Mouse (Mus musculus) gastrocnemius, adult 2 months (tissue): ENCODE results near the gene Phf11b. TPM values are rescaled to one million over a fixed set of nuclear protein-coding genes. Genes with fewer than 3 reads are reported as not detected.
A peak's percentile ranks its signal among the peaks of the same experiment; 100 is the strongest.
"Not testable (repeated sequence)": the region's sequence is repeated elsewhere in the genome, so short reads cannot be mapped to it uniquely, and the experiment has no call there.

Source experiments
- DNase-seq: peaks from one replicate; pipeline ENCODE4 v3.0.0; 2022
- H3K27ac ChIP-seq: fragments of 200-600 bp; 2 replicates; pipeline ENCODE4 v1.8.1; 2022; ENCODE audit warnings: mild to moderate bottlenecking
- H3K4me3 ChIP-seq: fragments of 200-600 bp; 2 replicates; pipeline ENCODE4 v1.8.1; 2022; ENCODE audit warnings: mild to moderate bottlenecking, moderate library complexity
- CTCF ChIP-seq: fragments of 200-600 bp; IDR thresholded peaks from 2 replicates; pipeline ENCODE4 v1.8.1; 2022; ENCODE audit warnings: antibody characterized with exemption, mild to moderate bottlenecking, moderate library complexity
- intact Hi-C: fragments of 180-260 bp; cut with DNase I; formaldehyde crosslinking; loops from one replicate; pipeline ENCODE4 v1.15.1; 2025
- long read RNA-seq, 2 experiments: library from polyadenylated mRNA; stranded (forward); transcript quantifications; one replicate each; pipeline ENCODE4 v2.0.0; 2021
- total RNA-seq, 2 experiments: library from RNA; stranded (reverse); gene quantifications; 2 replicates each; pipeline ENCODE4 v1.2.3; 2021

The Phf11b gene
- under 1 TPM in 1 of 2 experiments, not detected in 1; 0.20 TPM for total RNA-seq
- long read RNA-seq, experiment 1: 0 reads
- long read RNA-seq, experiment 2: 0 reads

DNA sequence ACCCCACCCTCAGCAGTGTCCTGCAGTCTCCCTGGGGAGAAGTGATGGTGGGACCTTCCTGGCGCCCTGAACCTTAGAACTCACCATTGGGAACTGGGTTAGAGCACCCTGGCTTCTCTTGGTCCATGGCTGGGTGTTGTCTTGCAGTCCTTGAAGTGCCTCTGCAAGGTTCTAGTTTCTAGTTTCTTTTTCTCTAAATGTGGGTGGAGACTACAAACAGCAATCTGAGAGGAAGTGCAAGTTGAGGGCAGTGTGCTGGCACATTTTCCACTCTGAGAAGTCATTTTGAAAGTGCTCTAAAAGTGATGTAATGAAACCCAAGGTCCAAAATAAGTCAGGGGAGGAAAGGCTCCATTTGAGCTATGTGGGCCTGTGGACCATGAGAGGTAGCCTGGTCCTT, at the start of gene Phf11b:
Phf11b (minus strand) TSS at position 163 of the 400 bp plus-strand sequence.
- DNase-seq, intact Hi-C loops, H3K4me3 ChIP-seq: not testable (repeated sequence)

DNA sequence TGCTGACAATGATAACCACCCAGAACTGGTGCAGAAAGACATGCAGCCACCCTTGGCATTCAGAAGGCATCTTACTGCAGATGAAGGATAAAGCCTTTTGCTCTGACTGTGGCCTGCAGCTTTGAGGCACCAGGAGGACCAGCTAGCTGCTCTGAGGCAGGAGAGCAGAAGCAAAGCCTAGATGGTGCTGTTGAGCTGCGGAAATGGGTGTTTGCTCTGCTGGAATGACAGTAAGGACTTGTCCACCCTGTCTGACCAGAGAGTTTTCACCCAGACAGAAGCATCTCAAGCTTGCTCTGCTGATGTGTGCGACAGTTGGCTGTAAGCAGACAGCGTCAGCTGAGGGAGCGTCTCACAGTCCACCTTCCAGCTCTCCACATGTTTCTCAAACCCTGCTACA, 49.0 kb upstream of the Phf11b start:
- peak; percentile 53 for TF ChIP-seq CTCF
- DNase-seq: peak; percentile 30
- H3K4me3 ChIP-seq, H3K27ac ChIP-seq, intact Hi-C loops: not testable (repeated sequence)

More for the DNA sequence above, at the start of gene Phf11b:
- not testable (repeated sequence) for H3K27ac ChIP-seq

DNA sequence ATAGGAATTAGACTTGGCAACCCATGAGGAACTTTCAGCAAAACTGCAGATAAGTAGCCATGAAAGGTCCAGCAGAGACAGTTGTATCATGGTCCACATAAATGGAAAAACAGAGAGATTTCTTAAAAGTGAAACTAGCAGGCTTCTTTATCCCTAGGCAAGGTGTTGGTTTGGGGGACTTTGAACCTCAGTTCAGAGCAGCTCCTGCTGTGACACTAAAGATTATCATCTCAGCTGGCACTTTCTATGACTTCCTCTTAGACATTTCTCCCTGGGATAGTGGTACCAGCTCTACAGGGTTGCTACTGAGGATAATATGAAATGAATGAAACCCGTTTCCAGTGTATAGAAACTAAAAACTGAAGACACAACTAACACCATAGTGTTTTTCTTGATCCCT, 48.4 kb upstream of the Phf11b start:
- TF ChIP-seq CTCF: no peak
- no peak for DNase-seq
- H3K27ac ChIP-seq: no peak overlapping the region
- intact Hi-C loops: no loop called here
- no peak overlapping the region for H3K4me3 ChIP-seq

DNA sequence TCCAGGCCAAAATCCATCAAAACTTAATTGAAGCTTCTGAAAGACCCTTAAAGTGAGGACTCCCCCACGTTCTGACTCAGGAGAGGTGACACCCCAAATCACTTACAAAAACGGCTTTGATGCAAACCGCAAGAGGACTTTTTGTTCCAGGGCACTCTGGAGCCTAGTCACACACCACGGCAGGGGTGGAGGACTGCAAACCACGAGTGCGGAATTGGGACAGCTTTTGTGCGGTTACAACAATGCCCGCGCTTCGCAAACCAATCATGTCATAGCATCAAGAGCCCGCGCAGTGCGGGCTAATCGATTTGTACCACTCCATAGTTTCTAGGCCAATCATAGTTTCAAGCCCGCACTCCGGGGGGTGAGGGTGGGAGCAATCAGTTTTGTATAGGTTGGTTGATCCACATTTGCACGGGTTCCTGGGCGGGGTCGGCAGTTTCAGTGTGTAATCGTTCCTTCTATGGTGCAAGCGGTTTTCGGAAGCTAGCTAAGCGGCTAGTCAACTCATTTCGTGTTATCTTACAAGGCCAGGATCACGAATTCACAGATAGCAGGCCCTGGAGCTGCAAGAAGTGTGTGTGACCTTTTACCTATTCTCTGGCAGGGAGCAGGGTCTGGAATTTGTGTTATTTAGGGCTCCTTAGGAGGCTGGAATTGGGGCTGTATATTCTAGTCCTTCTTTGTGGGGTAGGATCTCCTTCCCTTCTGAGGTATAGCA, 29.4 kb upstream of the Phf11b start:
- no peak overlapping the region for H3K27ac ChIP-seq
- no peak overlapping the region for H3K4me3 ChIP-seq
- intact Hi-C loops: no loop called here
- no peak for TF ChIP-seq CTCF
- no peak for DNase-seq

DNA sequence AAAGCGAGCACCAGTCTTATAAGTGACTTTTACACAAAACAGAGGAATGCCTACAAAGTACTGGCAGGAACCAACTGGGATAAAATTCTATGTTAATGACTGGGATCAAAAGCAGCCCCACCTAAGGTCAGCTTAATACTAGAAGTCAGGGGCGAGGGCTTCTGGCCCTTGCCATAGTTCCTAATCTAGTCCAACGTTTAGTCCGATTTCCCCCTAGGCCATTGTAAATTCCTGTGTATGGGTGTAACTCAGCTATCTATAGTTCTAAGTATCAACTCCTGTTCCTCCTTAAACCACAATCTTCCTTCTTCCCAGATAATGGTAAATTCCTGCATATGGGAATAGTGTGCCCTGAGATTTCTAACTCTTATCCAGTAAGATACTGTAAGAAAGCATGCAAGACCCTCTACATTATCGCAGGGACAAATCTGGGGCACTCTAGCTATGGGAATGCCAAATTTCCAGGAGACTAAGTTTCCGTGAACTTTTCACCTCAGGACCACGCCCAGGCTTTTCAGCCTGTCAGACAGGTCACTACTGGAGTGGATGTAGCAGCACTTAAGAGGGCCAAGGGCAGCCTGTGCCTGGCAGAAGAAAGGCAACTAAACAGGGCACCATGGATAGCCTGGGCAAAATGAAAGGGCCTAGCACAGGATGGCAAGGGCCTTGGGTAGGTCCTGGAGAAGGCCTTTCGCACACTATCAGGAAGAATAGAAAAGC, 25.4 kb upstream of the Phf11b start:
- TF ChIP-seq CTCF: no peak
- intact Hi-C loops: no loop called here

DNA sequence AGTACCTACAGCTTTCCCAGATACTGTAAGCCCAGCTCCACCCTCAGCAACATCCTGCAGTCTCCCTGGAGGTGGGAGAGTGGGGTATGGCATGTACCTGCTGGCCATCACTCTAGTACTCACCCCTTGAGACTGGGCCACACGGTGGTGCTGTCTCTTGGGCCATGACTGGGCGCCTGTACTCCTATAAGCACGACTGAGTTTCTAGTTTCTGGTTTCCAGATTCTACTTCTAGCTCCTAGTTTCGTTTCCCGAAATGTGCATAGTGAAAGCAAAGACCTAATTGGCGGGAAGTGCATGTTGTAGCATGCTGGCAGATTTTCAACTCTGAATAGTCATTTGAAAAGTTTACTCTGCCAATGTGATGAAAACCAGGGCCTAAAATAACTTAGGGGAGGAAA, 24.1 kb upstream of the Phf11b start, which contains the start of gene Phf11d:
Phf11d (minus strand) TSS at position 227 of the 401 bp plus-strand sequence.
- intact Hi-C loops: loop anchor here (2.0 kb wide), 1 partner anchor 76 kb away; the partner anchor contains the start of genes Cab39l and Setdb2
- H3K4me3 ChIP-seq: peak within 1 kb of the TSS; percentile 71
- DNase-seq: peak; percentile 53
- peak within 1 kb of the TSS; percentile 81 for H3K27ac ChIP-seq
- TF ChIP-seq CTCF: peak; percentile 54

More for the DNA sequence above, 25.4 kb upstream of the Phf11b start:
- DNase-seq: no peak
- Histone ChIP-seq H3K4me3 (no peak overlapping the region), H3K27ac (no peak overlapping the region; the same call in 1 of the 2 replicates)

DNA sequence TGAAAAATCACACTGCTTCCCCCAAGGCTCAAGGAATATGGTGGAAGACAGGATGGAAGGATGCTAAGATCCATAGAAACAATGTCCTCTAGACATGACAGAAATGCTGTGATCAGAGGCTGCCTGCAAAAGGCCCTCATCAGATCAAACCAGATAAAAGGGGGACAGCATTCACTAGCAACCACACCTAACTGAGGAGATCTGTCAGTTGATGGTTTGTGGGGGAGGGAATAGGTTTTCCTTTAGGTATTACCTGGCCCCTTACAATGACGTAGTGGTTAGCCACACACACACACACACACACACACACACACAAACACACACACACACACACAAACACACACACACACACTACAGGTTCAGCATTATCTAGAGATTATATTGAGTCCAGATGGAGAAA, 1.6 kb downstream of the Phf11b start:
- TF ChIP-seq CTCF: no peak
- Histone ChIP-seq H3K4me3 (no peak overlapping the region), H3K27ac (no peak overlapping the region)
- no peak for DNase-seq
- intact Hi-C loops: no loop called here

DNA sequence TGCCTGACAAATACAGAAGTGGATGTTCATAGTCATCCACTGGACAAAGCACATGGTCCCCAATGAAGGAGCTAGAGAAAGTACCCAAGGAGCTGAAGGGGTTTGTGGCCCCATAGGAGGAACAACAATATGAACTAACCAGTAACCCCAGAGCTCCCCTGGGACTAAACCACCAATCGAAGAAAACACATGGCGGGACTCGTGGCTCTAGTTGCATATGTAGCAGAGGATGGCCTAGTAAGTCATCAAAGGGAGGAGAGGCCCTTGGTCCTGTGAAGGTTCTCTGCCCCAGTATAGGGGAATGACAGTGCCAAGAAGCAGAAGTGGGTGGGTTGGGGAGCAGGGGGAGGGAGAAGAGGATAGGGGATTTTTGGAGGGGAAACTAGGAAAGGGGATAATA, 5.1 kb downstream of the Phf11b start:
- DNase-seq, intact Hi-C loops, H3K4me3 ChIP-seq, H3K27ac ChIP-seq: not testable (repeated sequence)

DNA sequence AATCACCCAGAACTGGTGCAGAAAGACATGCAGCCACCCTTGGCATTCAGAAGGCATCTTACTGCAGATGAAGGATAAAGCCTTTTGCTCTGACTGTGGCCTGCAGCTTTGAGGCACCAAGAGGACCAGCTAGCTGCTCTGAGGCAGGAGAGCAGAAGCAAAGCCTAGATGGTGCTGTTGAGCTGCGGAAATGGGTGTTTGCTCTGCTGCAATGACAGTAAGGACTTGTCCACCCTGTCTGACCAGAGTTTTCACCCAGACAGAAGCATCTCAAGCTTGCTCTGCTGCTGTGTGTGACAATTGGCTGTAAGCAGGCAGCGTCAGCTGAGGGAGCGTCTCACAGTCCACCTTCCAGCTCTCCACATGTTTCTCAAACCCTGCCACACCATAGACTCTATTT, 10.7 kb downstream of the Phf11b start:
- H3K4me3 ChIP-seq, intact Hi-C loops, DNase-seq, H3K27ac ChIP-seq: not testable (repeated sequence)
- peak; percentile 39; the same call in 1 of the 2 replicates for TF ChIP-seq CTCF

DNA sequence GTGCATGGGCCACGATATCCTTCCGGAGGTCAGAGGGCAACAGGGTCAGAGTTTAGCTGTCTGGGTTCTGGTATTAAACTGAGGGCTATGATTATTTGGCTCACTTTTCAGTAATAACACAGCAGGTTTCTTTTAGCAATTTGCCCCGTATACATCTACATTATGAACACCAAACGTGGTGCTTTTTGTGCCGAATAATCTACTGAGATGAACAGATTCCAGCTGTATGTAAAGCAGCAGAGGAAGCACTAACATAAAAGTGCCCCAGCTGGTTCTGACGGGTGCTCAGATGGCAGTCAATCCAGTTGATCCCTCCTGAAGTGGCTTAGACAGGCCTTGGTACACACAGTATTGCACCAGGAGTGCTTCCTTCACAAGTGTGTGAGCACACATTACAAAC, 21.2 kb downstream of the Phf11b start:
- DNase-seq, H3K27ac ChIP-seq, intact Hi-C loops, H3K4me3 ChIP-seq: not testable (repeated sequence)

DNA sequence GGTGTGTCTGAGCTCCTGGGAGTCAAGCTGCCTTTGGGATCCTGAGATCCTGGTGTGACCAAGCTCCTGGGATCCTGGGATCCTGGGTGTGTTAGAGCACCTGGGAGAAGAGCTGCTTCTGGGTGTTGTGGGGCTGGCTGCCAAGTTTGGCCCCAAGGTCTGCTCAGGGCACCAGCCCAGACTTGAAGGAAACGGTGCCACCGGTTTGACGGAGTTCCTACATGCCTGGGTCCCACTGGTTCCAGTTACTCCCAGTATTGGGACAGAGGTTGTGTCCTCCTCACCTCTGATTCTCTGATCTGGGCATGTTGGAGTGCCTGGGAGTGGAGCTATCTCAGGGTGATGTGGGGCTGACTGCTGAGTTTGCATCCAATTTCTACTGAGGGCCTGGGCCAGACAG, 22.1 kb downstream of the Phf11b start:
- intact Hi-C loops, H3K27ac ChIP-seq, DNase-seq, H3K4me3 ChIP-seq: not testable (repeated sequence)

DNA sequence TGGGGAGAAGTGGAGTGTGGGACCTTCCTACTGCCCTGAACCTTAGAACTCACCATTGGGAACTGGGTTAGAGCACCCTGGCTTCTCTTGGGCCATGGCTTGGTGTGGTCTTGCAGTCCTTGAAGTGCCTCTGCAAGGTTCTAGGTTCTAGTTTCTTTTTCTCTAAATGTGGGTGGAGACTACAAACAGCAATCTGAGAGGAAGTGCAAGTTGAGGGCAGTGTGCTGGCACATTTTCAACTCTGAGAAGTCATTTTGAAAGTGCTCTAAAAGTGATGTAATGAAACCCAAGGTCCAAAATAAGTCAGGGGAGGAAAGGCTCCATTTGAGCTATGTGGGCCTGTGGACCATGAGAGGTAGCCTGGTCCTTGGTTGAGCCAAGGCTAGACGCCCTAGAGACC, 43.8 kb downstream of the Phf11b start, which contains the start of gene Phf11a:
Phf11a (minus strand) TSS at position 132 of the 400 bp plus-strand sequence.
- H3K27ac ChIP-seq, DNase-seq, H3K4me3 ChIP-seq, intact Hi-C loops: not testable (repeated sequence)

DNA sequence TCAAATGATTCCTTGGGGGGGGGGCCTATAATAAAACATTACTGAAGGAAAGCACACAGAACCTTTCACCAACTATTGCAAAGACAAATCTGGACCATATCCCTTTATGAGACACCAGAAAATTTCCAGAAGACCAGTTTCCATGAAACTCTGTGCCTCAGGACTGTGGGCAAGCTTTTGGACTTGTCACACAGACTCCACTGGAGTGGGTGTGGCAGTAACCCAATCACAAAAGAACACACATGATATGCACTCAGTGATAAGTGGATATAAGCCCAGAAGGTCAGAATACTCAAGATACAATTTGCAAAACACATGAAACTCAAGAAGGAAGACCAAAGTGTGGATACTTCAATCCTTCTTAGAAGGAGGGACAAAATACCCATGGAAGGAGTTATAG, 49.4 kb downstream of the Phf11b start:
- DNase-seq, H3K27ac ChIP-seq, H3K4me3 ChIP-seq, intact Hi-C loops: not testable (repeated sequence)

DNA sequence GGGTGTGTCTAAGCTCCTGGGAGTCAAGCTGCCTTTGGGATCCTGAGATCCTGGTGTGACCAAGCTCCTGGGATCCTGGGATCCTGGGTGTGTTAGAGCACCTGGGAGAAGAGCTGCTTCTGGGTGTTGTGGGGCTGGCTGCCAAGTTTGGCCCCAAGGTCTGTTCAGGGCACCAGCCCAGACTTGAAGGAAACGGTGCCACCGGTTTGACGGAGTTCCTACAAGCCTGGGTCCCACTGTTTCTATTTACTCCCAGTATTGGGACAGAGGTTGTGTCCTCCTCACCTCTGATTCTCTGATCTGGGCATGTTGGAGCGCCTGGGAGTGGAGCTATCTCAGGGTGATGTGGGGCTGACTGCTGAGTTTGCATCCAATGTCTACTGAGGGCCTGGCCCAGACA, 66.2 kb downstream of the Phf11b start:
- DNase-seq, intact Hi-C loops, H3K4me3 ChIP-seq, H3K27ac ChIP-seq: not testable (repeated sequence)

Other genes starting within 250 kb of the Phf11b start
- gene 1700129C05Rik, start 198.5 kb downstream of the Phf11b start, total RNA-seq: not detected
- gene Gm5142, start 162.6 kb downstream of the Phf11b start, total RNA-seq: not detected
- gene Rcbtb1, start 140.1 kb downstream of the Phf11b start, total RNA-seq: 10 to 100 TPM; 11.1 to 12.7 TPM
- not detected for gene Gm6904, start 81.1 kb downstream of the Phf11b start, total RNA-seq
- gene Phf11a, start 43.8 kb downstream of the Phf11b start, total RNA-seq: not detected
- 1 to 10 TPM; 1.1 to 1.9 TPM for gene Phf11d, start 24.1 kb upstream of the Phf11b start, total RNA-seq
- under 1 TPM; 0.41 to 0.59 TPM for gene Phf11c, start 54.0 kb upstream of the Phf11b start, total RNA-seq
- gene Setdb2, start 99.5 kb upstream of the Phf11b start, total RNA-seq: 1 to 10 TPM; 5.3 to 6.7 TPM
- gene Cab39l, start 99.6 kb upstream of the Phf11b start, total RNA-seq: 10 to 100 TPM; 19.7 to 25.4 TPM